Mouse (Mus musculus) C2C12 (cell line): ENCODE results near the gene Rad51b.

Experiments
- CEBPB ChIP-seq: IDR thresholded peaks from one replicate; pipeline ENCODE4 v1.6.1; 2011; ENCODE audit warnings: low read depth, mild to moderate bottlenecking, control low read depth, moderate library complexity
- CTCF ChIP-seq: IDR thresholded peaks from one replicate; pipeline ENCODE4 v1.5.1; 2011; ENCODE audit not compliant: control insufficient read depth, insufficient read depth, insufficient read length
- FOSL1 ChIP-seq: IDR thresholded peaks from one replicate; pipeline ENCODE4 v1.8.0; 2011; ENCODE audit warnings: mild to moderate bottlenecking, low read length; ENCODE audit not compliant: poor library complexity, insufficient read depth, severe bottlenecking
- MAX ChIP-seq: IDR thresholded peaks from one replicate; pipeline ENCODE4 v1.6.1; 2011; ENCODE audit warnings: mild to moderate bottlenecking, control low read depth
- MYOD1 ChIP-seq: IDR thresholded peaks from one replicate; pipeline ENCODE4 v1.6.1; 2011; ENCODE audit warnings: low read depth; ENCODE audit not compliant: control insufficient read depth, insufficient read length
- MYOG ChIP-seq: IDR thresholded peaks from one replicate; pipeline ENCODE4 v1.6.1; 2011; ENCODE audit not compliant: control insufficient read depth, insufficient read length; ENCODE audit errors: extremely low read depth
- USF1 ChIP-seq: IDR thresholded peaks from one replicate; pipeline ENCODE4 v1.6.1; 2011; ENCODE audit warnings: low read depth, mild to moderate bottlenecking, control low read depth, moderate library complexity

DNA sequence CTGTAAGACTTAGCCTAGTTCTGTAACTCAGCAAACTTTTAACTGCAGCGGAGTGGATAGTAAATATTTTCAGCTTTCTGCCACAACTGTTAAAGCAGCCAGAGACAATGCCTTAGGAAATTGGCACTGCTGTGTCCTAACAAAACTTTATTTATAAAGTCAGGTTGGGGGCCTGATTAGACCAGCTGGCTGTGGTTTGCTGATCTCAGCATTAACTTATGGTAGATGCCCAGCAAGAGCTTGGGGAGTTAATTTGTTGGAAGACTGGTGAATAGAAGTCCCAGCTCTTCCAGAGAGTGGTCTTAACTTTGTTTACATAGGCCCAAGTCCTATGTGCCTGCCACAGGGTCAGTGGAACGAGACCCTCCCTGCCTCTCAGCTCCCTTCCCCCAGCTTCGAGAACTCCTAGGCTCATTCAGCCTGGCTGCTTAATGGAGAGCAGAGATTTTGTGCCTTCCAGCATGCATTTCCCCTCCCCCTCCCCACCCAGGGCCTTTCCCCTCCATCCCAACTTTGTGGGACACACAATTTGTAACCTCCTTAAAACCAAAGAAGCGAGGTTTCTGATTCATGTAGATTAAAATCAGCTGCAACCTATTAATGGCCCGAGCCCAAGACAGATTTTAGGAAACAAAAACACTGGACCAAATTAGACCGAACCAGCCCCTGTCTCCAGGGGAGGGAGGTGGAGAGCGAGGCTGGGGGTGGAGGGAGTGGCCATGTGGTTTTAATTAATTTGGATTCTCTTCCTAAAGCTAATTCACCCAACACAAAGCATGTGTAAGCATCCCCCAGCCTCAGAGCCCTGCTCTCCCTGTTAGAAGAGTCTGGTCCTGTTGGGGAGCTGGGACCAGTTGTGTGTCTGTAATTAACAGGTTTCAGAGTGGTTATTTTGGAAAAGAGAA is 549.4 kb downstream of the Rad51b start:
- TF ChIP-seq USF1 (no peak), CTCF (no peak), MYOG (no peak), MAX (no peak), CEBPB (no peak), MYOD1 (no peak), FOSL1 (no peak)
